17 mouse cellular contexts compared by ENCODE assay signal in the genomic region with DNA sequence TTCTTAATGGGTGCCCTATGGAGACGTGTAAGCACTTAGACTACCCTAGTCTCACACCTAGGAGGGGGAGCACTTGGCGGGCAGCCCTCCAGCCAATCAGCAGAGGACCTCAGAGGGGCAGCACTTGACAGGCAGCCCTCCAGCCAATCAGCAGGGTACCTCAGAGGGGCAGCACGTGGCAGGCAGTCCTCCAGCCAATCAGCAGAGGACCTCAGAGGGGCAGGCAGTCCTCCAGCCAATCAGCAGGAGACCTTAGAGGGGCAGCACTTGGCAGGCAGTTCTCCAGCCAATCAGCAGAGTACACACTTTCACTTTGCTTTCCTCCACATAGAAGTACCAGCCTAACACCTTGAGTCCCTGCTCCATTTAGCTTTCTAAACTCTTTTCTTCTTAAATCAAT. TPM values are rescaled to one million over a fixed set of nuclear protein-coding genes. Genes with fewer than 3 reads are reported as not detected.
DNase-seq lines count a peak whose midpoint lies in the region; ATAC-seq and TF ChIP-seq lines count a peak whose summit lies in the region.
"Had no signal": no experiment of that assay in that cellular context is flagged by ENCODE, and none has a peak within 500 bp of the region (broad histone marks: within the 10 kb centered on the region; RNA-seq: fewer than 3 reads in every experiment).

No protein-coding gene starts in this region.

- no peak for TF ChIP-seq EP300 in liver, embryonic 14.5 days (IDR thresholded peaks at IDR 0.05; ENCODE audit: low read depth)

- H3K9me3 ChIP-seq in liver, embryonic 14.5 days (ENCODE audit: control insufficient read depth, low read length) = no peaks in the 10 kb centered on the region
- no peaks in the 10 kb centered on the region for H3K9me3 ChIP-seq in kidney, embryonic 16.5 days (ENCODE audit: low read length)
- no peaks in the 10 kb centered on the region for H3K9me3 ChIP-seq in heart, embryonic 11.5 days (replicated peaks; ENCODE audit: control insufficient read depth, low read length)

- TF ChIP-seq CTCF in liver, embryonic 14.5 days (IDR thresholded peaks at IDR 0.05; ENCODE audit: low read depth) = no peak

- no peak overlapping the region for H3K4me2 ChIP-seq in liver, embryonic 14.5 days (ENCODE audit: low read depth)
- no peak overlapping the region for H3K4me2 ChIP-seq in kidney, embryonic 16.5 days (replicated peaks; ENCODE audit: low read depth, low read length)
- no peak overlapping the region for H3K4me2 ChIP-seq in heart, embryonic 11.5 days

- no peak overlapping the region for H3K27ac ChIP-seq in liver, embryonic 14.5 days
- H3K27ac ChIP-seq in kidney, embryonic 16.5 days (ENCODE audit: low read length) = no peak overlapping the region
- no peak overlapping the region for H3K27ac ChIP-seq in heart, embryonic 11.5 days (ENCODE audit: low read depth, low read length)

- H3K27me3 ChIP-seq in liver, embryonic 14.5 days (ENCODE audit: control insufficient read depth, insufficient read depth, low read length) = no peaks in the 10 kb centered on the region
- no peaks in the 10 kb centered on the region for H3K27me3 ChIP-seq in kidney, embryonic 16.5 days (ENCODE audit: insufficient read depth, low read length)
- H3K27me3 ChIP-seq in heart, embryonic 11.5 days (ENCODE audit: control insufficient read depth, insufficient read depth, low read length) = no peaks in the 10 kb centered on the region

- 76% methylated on average over 3 of the region's 3 CpGs for WGBS in liver, embryonic 14.5 days (ENCODE audit: insufficient replicate concordance)
- WGBS in kidney, embryonic 16.5 days = 88% methylated on average over 3 of the region's 3 CpGs
- WGBS in heart, embryonic 11.5 days (ENCODE audit: insufficient replicate concordance) = 87% methylated on average over 3 of the region's 3 CpGs

- H3K4me3 ChIP-seq in liver, embryonic 14.5 days (ENCODE audit: insufficient read depth in 1 of 2, low read depth in 2 of 2, low read length in 2 of 2) = no peak overlapping the region
- no peak overlapping the region for H3K4me3 ChIP-seq in kidney, embryonic 16.5 days (ENCODE audit: low read length)
- H3K4me3 ChIP-seq in heart, embryonic 11.5 days (ENCODE audit: low read depth, low read length) = no peak overlapping the region

- peaks cover 20% of the 10 kb centered on the region for H3K36me3 ChIP-seq in liver, embryonic 14.5 days (replicated peaks; ENCODE audit: control insufficient read depth, insufficient read depth, low read depth)
- 0 out of 2 replicates have a peak, but pooled peaks cover 2% of the 10 kb centered on the region for H3K36me3 ChIP-seq in kidney, embryonic 16.5 days (ENCODE audit: insufficient read depth, low read length)
- H3K36me3 ChIP-seq in heart, embryonic 11.5 days (ENCODE audit: control insufficient read depth, insufficient read depth, low read length) = no peaks in the 10 kb centered on the region

- H3K4me1 ChIP-seq in liver, embryonic 14.5 days (replicated peaks; ENCODE audit: control insufficient read depth in 2 of 2, insufficient read depth in 2 of 2, low read length in 1 of 2) = no peaks in the 10 kb centered on the region
- H3K4me1 ChIP-seq in kidney, embryonic 16.5 days (ENCODE audit: insufficient read depth, low read length) = no peaks in the 10 kb centered on the region
- H3K4me1 ChIP-seq in heart, embryonic 11.5 days (ENCODE audit: control insufficient read depth, insufficient read depth, low read length) = no peaks in the 10 kb centered on the region

- ATAC-seq in liver, embryonic 14.5 days (ENCODE audit: insufficient read depth) = peak; percentile 81; the same call in 1 of the 2 replicates
- ATAC-seq in kidney, embryonic 16.5 days (ENCODE audit: low FRiP score, low TSS enrichment) = no peak
- ATAC-seq in heart, embryonic 11.5 days (replicated peaks; ENCODE audit: insufficient number of reproducible peaks, low FRiP score, low TSS enrichment) = no peak
- ATAC-seq: forebrain, postnatal 0 days; intestine, embryonic 16.5 days had no signal

- H3K9ac ChIP-seq in liver, embryonic 14.5 days (replicated peaks) = no peak overlapping the region
- no peak overlapping the region for H3K9ac ChIP-seq in kidney, embryonic 16.5 days (replicated peaks; ENCODE audit: low read length)
- H3K9ac ChIP-seq in heart, embryonic 11.5 days (ENCODE audit: low read depth, low read length) = no peak overlapping the region
- H3K9ac ChIP-seq: forebrain, postnatal 0 days had no signal

- peak; percentile 6 for DNase-seq in adrenal gland, postnatal 14 days
- DNase-seq in adrenal gland, adult (ENCODE audit: inconsistent age in 2 of 2, low spot score in 1 of 2) = no peak
- DNase-seq in 3T3-L1 (ENCODE audit: low read depth, low spot score) = peak; percentile 33
- DNase-seq in brain, adult 2 months (ENCODE audit: low read depth, low spot score) = peak; percentile 9
- DNase-seq in liver, embryonic 14.5 days (ENCODE audit: low read depth in 3 of 3, low spot score in 3 of 3) = no peak
- DNase-seq in cerebellum, adult 18-20 months = no peak
- DNase-seq: cerebellum, postnatal 25 days; forebrain, postnatal 0 days; heart, postnatal 36 days; lung, postnatal 14 days had no signal

RNA-seq across cellular contexts. Expression of gene Sh3yl1, which starts 10.9 kb away (rescaled TPM):
- total RNA-seq in adrenal gland, postnatal 14 days (2021) = 3.6 and 4.7 TPM in 2 replicates
- polyA plus RNA-seq in liver, embryonic 14.5 days (2012; rRNA removed) = 11.0 and 19.4 TPM in 2 replicates
- polyA plus RNA-seq in liver, embryonic 14.5 days (2014; fragmentation: Nextera tagmentation; extraction: Ambion mirVana) = 31.3 and 37.4 TPM in 2 replicates
- polyA plus RNA-seq in kidney, embryonic 16.5 days (2015; fragmentation: Nextera tagmentation; extraction: Ambion mirVana) = 28.4 and 31.5 TPM in 2 replicates
- 11.7 and 13.0 TPM in 2 replicates for polyA plus RNA-seq in heart, embryonic 11.5 days (2014; fragmentation: Nextera tagmentation; extraction: Ambion mirVana)

RNA-seq across cellular contexts. Expression of gene Acp1, which starts 11.0 kb away (rescaled TPM):
- 56.6 and 65.3 TPM in 2 replicates for total RNA-seq in adrenal gland, postnatal 14 days (2021)
- polyA plus RNA-seq in liver, embryonic 14.5 days (2012; rRNA removed) = 21.0 and 43.2 TPM in 2 replicates
- polyA plus RNA-seq in liver, embryonic 14.5 days (2014; fragmentation: Nextera tagmentation; extraction: Ambion mirVana) = 349 and 368 TPM in 2 replicates
- 158 and 174 TPM in 2 replicates for polyA plus RNA-seq in kidney, embryonic 16.5 days (2015; fragmentation: Nextera tagmentation; extraction: Ambion mirVana)
- 135 and 149 TPM in 2 replicates for polyA plus RNA-seq in heart, embryonic 11.5 days (2014; fragmentation: Nextera tagmentation; extraction: Ambion mirVana)

RNA-seq across cellular contexts. Expression of gene Alkal2, which starts 38.3 kb away (rescaled TPM):
- total RNA-seq in adrenal gland, postnatal 14 days (2021) = 1.0 and 1.4 TPM in 2 replicates
- polyA plus RNA-seq in liver, embryonic 14.5 days (2012; rRNA removed) = not detected in 2 replicates
- not detected in 2 replicates for polyA plus RNA-seq in liver, embryonic 14.5 days (2014; fragmentation: Nextera tagmentation; extraction: Ambion mirVana)
- polyA plus RNA-seq in kidney, embryonic 16.5 days (2015; fragmentation: Nextera tagmentation; extraction: Ambion mirVana) = 0.31 and 0.36 TPM in 2 replicates
- 0.26 TPM in 1 of 2 replicates, not detected in the other for polyA plus RNA-seq in heart, embryonic 11.5 days (2014; fragmentation: Nextera tagmentation; extraction: Ambion mirVana)
- total RNA-seq: monocyte, adult 5-6 weeks; neutrophil, adult 5-6 weeks had no signal
- polyA plus RNA-seq: C2C12; testis, adult 2 months had no signal

Comparison
In these comparisons a context has a peak if more than half of its experiments do, and no peak if none do; other contexts are left out.
1. DNase-seq: peak in adrenal gland, postnatal 14 days (single experiment), 3T3-L1 (single experiment) and brain, adult 2 months (single experiment); none in adrenal gland, adult (0 of 2), liver, embryonic 14.5 days (0 of 3) and cerebellum, adult 18-20 months (0 of 2).